Mouse (Mus musculus): ENCODE measurements around the gene Ctf1. TPM values are rescaled to one million over a fixed set of nuclear protein-coding genes. Genes with fewer than 3 reads are reported as not detected.
"Not testable (repeated sequence)": the region's sequence is repeated elsewhere in the genome, so short reads cannot be mapped to it uniquely, and the experiment has no call there.

The Ctf1 gene
- total RNA-seq, 2 experiments from 2014 or later, result 7.0 to 10.0 TPM

DNA sequence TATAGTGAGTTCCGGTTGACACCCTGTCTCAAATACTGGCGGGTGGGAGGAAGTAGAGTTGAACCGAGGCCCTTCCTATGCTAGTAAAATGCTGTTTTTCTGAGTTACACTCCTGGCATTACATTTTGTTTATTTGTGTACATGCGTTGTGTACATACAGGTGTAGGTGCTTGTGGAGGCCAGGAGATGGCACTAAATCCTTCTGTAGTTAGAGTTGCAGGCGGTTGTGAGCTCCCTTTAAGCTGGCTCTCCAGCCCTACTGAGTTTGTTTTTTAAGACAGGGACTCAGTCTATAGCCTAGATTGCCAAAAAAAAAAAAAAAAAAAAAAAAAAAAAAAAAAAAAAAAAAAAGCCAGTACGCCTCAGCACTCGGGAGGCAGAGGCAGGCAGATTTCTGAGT is 15.4 kb downstream of the Ctf1 start:
- no peak for DNase-seq (ENCODE audit: low spot score in 2 of 2)

DNA sequence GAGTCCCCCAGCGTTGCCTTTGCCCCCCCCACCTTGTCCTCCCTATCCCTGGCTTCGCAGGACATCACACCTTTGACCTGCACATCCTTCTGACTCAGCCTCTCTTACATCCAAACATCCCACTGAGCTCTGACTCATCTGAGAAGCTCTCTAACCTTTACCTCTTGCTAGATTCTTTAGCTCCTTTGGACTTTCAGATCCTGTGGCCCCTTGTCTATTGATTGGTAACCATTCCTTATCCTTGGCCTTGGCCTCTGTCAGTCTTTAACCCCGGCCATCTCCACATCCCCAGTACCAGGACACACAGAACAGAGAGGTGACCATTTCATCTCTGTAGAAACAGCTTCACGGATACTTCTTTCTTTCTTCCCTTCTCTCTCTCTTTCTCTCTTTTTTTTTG is 17.6 kb downstream of the Ctf1 start:
- no peak for DNase-seq (ENCODE audit: low spot score in 2 of 2)

DNA sequence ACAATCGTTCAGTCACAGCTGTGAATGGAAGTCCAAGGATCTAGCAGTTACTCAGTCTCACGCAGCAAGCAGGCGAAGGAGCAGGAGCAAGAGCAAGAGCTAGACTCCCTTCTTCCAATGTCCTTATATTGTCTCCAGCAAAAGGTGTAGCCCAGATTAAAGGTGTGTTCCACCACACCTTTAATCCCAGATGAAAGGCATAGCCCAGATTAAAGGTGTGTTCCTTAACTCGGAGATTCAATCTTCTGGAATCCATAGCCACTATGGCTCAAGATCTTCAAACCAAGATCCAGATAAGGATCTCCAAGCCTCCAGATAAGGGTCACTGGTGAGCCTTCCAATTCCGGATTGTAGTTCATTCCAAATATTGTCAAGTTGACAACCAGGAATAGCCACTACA is 19.5 kb downstream of the Ctf1 start, which contains the start of gene Ctf2:
Ctf2 (minus strand) TSS at position 101 of the 400 bp plus-strand sequence.
- DNase-seq (ENCODE audit: low spot score in 2 of 2), result not testable (repeated sequence)

DNA sequence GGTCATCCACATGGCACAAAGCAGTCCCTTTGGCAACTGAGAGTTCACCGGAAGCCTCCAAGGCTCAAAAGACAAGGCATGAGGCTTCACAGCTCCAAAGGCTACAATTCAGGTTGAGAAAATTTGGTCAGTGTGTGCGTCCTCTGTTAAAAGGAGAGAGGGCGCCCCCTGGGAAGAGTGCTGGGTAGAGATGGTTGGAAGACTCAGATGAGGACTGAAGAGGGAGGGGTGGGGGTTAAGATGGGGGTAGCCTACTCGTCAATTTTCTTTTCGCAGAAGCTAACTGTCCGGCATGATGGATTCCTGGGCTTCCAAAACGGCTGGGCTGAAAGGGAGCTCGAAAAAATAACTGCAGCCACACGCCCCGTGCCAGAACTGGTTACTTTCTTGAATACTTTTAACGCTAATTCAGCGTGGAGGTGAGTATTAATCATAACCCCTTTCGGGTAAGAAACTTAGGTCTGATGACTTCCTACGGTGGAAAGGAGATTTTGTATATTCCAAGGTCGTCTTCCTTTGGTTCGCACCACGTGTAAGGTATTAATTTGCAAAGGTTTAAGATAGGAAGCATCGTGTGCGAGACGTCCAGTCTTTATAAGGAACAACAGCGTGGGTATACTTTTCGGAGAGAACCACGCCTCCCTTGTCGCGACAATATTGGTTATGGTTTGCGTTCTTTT is 32.0 kb downstream of the Ctf1 start, which contains the start of gene Fbxl19:
Fbxl19 (plus strand) TSS at position 178 of the 680 bp plus-strand sequence.
- DNase-seq (ENCODE audit: low spot score in 2 of 2), result peak in 1 of 2 experiments; percentile 79

DNA sequence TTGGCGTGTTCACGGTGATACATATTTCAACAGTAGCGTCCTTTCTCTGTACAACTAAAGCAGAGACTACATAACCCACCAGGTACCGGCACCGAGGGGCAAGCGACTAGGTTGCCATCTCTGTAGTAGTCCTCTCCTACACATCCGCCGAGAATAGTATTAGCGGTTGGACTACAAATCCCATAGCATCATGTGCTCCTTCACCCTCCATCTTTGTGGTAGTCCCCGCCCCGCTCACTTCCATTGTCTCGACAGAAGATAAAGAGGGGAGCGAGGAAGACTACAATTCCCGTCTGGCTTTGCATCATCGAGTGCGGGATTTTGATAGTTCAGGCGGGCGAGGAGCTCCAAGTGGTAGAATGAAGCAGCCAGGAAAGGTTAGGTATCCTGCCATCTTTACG is 32.7 kb downstream of the Ctf1 start:
- DNase-seq (ENCODE audit: low spot score in 2 of 2), result peak; percentile 61 to 89

DNA sequence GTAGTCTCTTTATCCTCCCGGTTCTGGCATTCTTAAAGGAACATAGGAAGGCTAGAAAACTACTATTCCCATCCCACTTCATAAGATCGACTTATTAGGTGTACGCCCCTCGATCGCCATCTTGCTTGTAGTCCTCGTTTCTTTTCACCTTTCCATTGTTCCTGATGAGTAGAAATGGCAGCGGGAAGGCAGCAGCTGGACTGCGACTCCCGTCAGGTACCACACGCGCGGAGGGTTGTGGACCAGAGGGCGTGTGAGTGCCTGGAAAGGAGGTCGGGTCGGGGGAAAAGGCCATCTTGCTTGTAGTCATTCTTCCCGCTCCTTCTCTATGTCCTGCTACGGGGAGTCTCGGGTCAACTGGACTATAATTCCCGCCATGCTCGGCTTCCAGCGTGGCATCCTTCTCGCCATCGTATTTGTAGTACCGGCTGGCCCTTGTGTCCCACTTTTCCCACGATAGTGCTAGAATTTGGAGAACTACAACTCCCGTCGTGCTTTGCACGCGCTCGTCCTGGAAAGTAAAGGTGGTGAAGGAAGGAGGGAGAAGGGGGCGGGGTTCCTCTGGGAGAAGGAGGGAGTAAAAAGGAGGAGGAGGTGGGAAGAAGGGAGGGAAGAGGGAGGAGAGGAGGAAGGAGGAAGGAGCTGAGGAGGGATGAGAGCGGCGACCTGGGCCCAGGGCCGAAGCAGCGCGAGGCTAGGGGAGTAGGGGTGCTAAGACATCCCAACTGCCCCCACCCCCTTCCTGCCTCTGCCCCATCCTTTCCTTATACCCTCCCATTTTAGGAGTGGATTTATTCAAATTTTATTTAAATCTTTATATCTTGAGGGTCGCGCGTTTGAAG is 33.3 kb downstream of the Ctf1 start:
- peak; percentile 66 to 91 for DNase-seq (ENCODE audit: low spot score in 2 of 2)

DNA sequence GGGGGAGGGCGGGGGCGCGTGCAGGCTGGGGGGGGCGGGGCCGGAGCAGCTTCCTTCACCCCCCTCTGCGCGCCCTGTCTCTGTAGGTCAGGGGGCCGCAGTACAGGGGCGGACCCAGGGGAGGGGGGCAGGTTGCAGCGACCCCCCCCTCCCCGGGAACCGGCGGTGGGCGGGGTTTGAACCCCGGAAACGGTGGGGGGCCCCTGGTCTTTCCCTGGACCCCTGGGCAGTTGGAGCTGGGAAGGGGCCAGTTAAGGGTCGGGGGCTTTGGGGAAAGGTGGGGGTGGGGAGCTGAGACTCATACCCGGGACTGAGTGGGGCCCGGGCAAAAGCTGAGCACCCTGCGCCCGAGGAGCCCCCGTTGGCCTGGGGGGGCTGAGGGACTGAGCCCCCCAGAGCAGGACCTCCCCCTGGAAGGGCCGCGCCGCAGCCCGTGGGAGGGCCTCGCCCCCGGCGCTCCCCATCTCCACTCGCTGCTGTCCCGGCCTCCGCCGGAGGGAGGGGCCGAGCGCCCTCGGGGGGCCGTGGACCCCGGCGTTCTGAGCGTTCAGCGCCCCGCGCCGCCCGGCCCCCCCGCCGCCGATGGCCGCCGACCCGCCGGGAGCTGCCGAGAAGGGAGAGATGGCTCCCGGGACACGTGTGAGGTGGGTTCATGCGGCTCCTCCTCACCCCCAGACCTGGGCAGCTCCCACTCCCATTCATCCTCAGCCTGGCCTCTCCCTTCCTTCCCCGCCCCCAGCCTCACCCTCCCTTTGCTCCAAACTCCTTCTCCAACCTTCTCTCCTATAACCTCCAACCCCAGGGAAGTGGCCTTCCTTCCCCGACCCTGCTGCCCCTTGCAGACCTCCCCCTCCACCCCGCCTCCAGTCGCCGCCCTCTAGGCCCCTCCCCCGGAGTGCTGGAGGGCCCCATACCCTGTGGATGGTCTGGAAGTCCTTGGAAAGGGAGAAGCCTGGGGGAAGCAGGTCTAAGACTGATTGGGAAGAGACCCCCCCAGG is 34.3 kb downstream of the Ctf1 start:
- peak in 1 of 2 experiments; percentile 34 for DNase-seq (ENCODE audit: low spot score in 2 of 2)

DNA sequence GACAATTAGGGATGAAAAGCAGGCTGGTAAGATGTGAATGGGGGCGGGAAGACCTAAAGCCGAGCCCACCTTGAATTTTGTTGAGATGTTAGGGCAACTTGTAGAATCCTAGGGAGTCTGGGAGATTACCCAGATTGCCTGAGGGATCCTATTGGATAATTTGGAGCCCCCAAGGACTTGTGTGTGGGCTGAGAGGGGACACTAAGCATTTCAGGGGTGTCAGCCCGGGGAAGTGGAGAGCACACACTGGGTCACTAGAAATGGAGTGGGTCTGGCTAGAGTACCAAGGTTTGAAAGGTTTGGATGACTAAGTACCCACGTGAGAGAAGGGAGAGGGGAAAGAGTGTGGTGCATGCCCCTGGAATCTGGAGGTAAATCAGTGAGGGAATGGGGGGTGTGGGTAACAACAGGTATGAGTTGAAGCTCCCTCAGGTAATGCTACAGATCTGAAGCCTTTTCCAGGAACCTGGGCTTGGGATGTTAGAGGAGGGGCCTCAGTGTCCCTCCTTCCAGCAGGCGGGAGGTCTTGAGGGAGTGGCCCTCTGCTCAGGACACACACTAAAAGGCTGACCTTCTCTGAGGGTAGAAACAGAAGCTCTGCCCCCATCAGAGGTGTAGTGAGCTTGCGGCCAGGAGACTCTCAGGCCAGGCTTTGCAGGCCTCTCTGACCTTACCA is 35.2 kb downstream of the Ctf1 start:
- no peak for DNase-seq (ENCODE audit: low spot score in 2 of 2)

DNA sequence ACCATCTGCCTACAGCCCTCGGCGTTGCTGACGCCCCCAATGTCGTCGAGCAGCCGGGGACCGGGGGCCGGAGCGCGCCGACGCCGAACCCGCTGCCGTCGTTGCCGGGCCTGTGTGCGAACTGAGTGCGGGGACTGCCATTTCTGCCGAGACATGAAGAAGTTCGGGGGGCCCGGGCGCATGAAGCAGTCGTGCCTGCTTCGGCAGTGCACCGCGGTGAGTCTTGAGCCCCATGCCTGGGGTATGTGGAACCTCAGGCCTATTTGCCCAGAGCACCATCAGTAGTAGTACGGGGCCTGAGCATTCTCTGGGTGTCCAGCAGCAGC is 35.7 kb downstream of the Ctf1 start:
- DNase-seq (ENCODE audit: low spot score in 2 of 2), result no peak

DNA sequence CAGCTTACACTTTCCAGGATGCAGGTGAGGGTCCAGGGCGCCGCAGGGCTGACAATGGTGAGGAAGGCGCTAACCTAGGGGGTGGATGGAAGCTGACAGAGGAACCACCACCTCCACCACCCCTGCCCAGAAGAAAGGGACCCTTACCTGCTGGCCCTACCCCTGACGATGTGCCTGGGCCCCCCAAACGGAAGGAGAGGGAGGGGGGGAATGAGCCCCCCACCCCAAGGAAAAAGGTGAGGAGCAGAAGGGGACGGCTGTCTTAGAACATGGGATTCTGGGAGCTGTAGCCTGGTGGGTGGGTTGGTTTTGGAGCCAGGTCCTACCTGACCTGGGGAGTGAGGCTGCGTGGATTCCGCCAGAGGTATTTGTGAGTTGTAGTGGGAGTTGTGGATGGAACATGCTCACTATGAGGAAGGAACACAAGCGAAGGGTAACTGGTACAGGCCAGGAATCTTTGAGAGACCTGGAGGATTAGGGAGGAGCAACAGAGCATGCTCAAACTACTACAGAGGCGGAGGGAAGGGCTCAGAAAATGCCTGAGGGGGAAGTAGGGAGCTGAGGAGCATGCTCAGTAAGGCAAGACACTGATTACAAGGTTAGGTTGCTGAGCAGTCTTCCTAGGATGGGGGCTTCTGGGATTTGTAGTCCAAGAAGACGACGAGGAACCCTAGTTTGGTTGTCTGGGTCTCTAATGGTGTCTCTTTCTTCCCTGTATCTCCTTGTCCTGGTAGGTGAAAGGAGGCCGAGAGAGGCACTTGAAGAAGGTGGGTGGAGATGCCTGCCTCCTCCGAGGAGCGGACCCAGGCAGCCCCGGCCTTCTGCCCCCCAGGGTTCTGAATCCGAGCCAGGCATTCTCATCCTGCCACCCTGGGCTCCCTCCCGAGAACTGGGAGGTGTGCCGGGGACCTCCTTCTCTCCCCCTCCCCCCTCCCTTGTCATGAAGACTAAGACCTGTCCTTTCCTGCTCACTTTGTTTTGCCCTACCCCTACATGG is 37.9 kb downstream of the Ctf1 start:
- DNase-seq (ENCODE audit: low spot score in 2 of 2), result no peak

DNA sequence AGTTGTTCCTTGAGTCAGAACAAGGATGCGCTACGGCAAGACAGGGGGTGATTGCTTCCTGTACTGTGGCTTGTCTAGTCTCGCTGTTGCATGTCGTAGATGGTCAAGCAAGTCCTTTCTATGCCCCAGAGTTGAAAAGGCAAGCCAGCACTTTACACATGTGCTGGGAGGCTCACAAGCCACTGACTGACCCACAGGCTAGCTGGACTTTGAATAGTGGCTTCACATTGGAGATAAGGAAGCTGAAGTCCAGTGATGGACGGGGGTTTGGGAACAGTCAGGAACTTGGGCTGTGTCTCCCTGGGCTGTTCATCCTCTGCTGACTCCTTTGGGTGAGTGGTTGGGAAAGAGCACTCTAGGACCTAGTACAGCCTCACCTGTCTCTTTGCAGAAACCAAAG is 39.1 kb downstream of the Ctf1 start:
- no peak for DNase-seq (ENCODE audit: low spot score in 2 of 2)

DNA sequence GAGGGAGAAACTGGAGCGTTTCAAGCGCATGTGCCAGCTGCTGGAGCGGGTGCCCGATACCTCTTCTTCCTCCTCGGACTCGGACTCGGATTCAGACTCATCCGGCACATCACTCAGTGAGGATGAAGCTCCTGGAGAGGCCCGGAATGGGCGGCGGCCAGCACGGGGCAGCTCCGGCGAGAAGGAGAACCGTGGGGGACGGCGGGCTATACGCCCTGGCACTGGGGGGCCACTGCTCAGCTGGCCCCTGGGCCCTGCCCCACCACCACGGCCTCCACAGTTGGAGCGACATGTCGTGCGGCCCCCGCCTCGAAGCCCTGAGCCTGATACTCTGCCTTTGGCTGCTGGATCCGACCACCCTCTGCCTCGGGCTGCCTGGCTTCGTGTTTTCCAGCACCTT is 39.5 kb downstream of the Ctf1 start:
- no peak for DNase-seq (ENCODE audit: low spot score in 2 of 2)

DNA sequence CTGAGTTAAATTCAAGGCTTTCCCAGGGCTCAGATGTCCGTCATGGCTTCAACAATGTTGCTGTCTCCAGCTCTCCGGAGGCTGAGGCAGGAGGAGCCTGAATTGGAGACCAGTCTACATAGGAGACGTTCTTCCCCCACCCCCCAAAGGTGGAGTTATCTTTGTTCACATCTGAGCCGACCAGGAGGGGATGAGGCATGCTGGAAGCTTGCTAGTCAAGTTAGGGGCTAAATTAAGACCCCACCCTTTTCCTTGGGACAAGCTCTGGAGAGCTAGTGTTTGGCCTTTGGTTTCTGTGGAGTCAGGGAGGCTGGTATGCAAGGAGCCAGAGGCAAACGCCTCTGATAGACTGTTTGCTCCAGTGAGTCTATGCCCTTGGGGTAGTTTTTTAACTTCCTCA is 40.6 kb downstream of the Ctf1 start:
- no peak for DNase-seq (ENCODE audit: low spot score in 2 of 2)

DNA sequence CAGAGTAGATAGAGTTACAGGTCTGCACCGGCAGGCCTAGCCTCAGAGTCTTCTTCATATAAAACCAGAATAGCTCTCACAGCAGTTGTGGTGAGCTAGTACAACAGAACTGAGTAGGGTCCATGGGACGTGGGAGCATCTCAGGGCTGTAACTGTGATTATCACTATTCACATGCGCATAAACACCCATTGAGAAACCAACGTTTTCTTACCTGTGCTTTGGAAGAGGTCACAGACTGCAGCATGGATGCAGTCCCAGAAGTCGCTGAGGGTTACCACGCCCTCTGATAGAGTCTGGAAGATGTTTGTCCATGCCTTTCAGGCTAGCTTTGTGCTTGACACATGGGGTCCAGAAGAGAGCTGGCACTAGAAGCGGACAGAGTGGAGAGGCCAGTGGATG is 41.2 kb downstream of the Ctf1 start:
- DNase-seq (ENCODE audit: low spot score in 2 of 2), result no peak

DNA sequence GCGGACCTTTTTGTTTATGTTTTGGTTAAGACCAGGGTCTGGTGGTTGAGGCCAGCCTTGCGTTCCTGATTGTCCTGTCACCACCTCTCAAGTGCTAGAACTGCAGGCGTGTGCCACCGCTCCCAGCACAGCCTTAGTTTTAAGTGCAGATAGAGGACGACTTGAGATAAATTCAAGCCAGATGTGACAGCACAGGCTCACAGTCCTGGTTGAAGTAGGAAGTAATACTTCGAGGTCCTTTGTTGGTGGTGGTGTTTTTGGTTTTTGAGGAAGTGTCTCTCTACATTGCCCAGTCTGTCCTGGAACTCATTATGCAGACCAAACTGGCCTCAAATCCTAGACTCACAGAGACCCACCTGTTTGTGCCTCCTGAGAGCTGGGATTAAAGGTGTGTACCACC is 47.2 kb downstream of the Ctf1 start:
- no peak for DNase-seq (ENCODE audit: low spot score in 2 of 2)

DNA sequence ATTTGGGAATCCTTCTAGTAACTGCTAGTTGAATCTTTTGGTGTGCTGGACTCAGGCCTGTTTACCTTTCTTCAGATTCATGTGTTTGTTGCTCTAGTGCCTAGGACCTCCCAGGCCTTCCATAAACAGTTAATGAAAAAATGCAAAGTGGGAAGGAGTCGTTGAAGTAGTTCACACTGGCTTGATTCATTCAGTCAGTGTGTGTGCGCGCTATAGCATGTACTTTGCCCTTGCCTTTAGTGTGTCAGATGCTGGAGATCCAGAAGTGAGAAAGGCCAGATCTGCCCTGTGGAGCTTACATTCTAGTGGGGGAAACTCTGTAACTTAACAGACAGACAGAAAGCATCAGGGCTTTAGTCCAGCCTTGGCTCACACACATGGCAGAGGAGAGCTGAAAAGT is 47.9 kb downstream of the Ctf1 start:
- no peak for DNase-seq (ENCODE audit: low spot score in 2 of 2)

DNA sequence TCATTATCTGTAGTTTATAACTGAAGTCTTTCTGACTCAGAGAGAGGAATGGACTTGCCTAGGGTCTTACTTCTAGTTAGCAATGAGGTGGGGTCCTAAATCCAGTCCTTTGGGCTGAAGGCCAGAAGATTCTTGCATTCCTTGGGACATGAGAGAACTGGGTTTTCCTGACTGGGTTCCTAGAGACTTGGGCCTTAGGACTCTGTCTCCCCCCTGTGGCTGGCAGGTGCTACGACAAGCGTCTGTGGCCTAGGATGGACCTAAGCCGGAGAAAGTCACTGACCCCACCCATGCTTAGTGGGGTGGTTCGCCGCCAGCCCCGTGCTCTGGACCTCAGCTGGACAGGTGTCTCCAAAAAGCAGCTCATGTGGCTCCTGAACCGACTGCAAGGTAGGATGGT is 48.5 kb downstream of the Ctf1 start:
- peak in 1 of 2 experiments; percentile 73 for DNase-seq (ENCODE audit: low spot score in 2 of 2)

DNA sequence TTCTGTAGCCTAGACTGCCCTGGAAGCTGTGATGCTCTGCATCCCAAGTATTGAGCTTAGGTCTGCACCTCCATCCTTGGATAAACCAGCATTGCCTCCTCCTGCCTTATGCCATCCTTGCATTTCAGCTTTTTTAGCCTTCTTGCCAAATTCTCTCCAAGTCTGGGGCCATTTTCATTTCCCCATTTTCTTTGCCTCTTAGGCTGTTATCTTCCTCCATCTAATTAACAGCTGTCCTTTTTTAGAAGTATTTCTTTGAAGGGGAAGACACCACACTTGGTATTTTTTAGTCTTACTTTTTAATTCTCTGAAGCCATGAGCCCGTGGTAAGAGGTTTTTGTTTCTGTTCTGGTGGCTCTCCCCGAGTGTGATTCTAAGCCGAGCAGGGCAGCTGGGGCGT is 51.1 kb downstream of the Ctf1 start:
- no peak for DNase-seq (ENCODE audit: low spot score in 2 of 2)

DNA sequence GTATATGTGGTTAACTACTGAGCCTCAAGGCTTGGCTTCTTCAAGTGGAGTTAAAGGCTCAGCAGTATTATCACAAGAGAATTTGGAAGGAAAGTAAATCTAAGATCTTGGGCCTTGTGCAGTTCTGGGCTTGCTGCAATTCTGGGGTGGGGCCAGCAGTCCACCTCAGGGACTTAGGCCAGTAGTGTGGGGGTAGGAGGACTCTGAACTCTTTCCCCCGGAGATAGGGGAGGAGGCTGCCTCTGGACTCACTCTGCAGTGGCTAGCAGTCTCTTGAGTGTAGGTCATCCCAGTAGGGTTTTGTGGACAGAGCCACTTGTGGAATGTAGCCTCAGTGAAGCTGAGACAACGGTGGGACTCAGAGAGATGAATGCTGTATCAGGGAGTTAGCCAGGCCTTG is 53.2 kb downstream of the Ctf1 start:
- no peak for DNase-seq (ENCODE audit: low spot score in 2 of 2)

All from gastrocnemius, postnatal 4 days (tissue).